Mouse (Mus musculus): ENCODE results near the gene Pum2. TPM values are rescaled to one million over a fixed set of nuclear protein-coding genes. Genes with fewer than 3 reads are reported as not detected.

Pum2 gene
- total and polyA plus RNA-seq, 2 experiments = 18.0 to 43.0 TPM

GRCm38 (mm10) chr12:8712665-8713064 is 38.7 kb downstream of the Pum2 start:
- Histone ChIP-seq H3K4me3 (ENCODE audit: insufficient read depth, low read depth, low read length) (no peak overlapping the region), H3K9ac (ENCODE audit: low read depth, low read length) (no peak overlapping the region), H3K79me2 (ENCODE audit: control insufficient read depth, insufficient read depth, low read length) (no peaks in the 10 kb centered on the region; the same call in 1 of the 2 replicates), H3K27me3 (ENCODE audit: control insufficient read depth, insufficient read depth, low read length) (no peaks in the 10 kb centered on the region), H3K4me1 (ENCODE audit: control insufficient read depth, insufficient read depth, low read length) (no peaks in the 10 kb centered on the region), H3K27ac (replicated peaks; ENCODE audit: insufficient read depth, low read depth, low read length) (no peak overlapping the region), H3K36me3 (ENCODE audit: control insufficient read depth, insufficient read depth, low read length) (peaks cover 18% of the 10 kb centered on the region; the same call in 1 of the 2 replicates)
- no peak for DNase-seq (ENCODE audit: extremely low read depth, low read depth, low spot score)
- TF ChIP-seq POLR2A (IDR thresholded peaks at IDR 0.05; ENCODE audit: extremely low read depth, insufficient read depth, low read length) (no peak), CTCF (IDR thresholded peaks at IDR 0.05; ENCODE audit: low read depth, low read length) (no peak)
- WGBS = 88% methylated on average over 2 of the region's 2 CpGs

GRCm38 (mm10) chr12:8716093-8716492 is 42.2 kb downstream of the Pum2 start:
- H3K36me3 ChIP-seq (ENCODE audit: control insufficient read depth, insufficient read depth, low read length) = peaks cover 17% of the 10 kb centered on the region; the same call in 1 of the 2 replicates
- TF ChIP-seq CTCF (IDR thresholded peaks at IDR 0.05; ENCODE audit: low read depth, low read length) (no peak), POLR2A (IDR thresholded peaks at IDR 0.05; ENCODE audit: extremely low read depth, insufficient read depth, low read length) (no peak)
- no peak for DNase-seq (ENCODE audit: extremely low read depth, low read depth, low spot score)

GRCm38 (mm10) chr12:8726890-8727289 is 53.0 kb downstream of the Pum2 start:
- H3K79me2 ChIP-seq (ENCODE audit: control insufficient read depth, insufficient read depth, low read length) = no peaks in the 10 kb centered on the region; the same call in 1 of the 2 replicates
- H3K9ac ChIP-seq (ENCODE audit: low read depth, low read length) = no peak overlapping the region
- TF ChIP-seq POLR2A (IDR thresholded peaks at IDR 0.05; ENCODE audit: extremely low read depth, insufficient read depth, low read length) (no peak), CTCF (IDR thresholded peaks at IDR 0.05; ENCODE audit: low read depth, low read length) (no peak)
- H3K27ac ChIP-seq (replicated peaks; ENCODE audit: insufficient read depth, low read depth, low read length) = no peak overlapping the region
- no peak for DNase-seq (ENCODE audit: extremely low read depth, low read depth, low spot score)
- H3K27me3 ChIP-seq (ENCODE audit: control insufficient read depth, insufficient read depth, low read length) = no peaks in the 10 kb centered on the region
- no peak overlapping the region for H3K4me3 ChIP-seq (ENCODE audit: insufficient read depth, low read depth, low read length)
- WGBS = 72% methylated on average over 1 of the region's 1 CpGs
- H3K4me1 ChIP-seq (ENCODE audit: control insufficient read depth, insufficient read depth, low read length) = no peaks in the 10 kb centered on the region
- H3K36me3 ChIP-seq (ENCODE audit: control insufficient read depth, insufficient read depth, low read length) = peaks cover 50% of the 10 kb centered on the region

More at GRCm38 (mm10) chr12:8716093-8716492, 42.2 kb downstream of the Pum2 start:
- Histone ChIP-seq H3K4me3 (ENCODE audit: insufficient read depth, low read depth, low read length) (no peak overlapping the region), H3K9ac (ENCODE audit: low read depth, low read length) (no peak overlapping the region), H3K4me1 (ENCODE audit: control insufficient read depth, insufficient read depth, low read length) (no peaks in the 10 kb centered on the region), H3K79me2 (ENCODE audit: control insufficient read depth, insufficient read depth, low read length) (no peaks in the 10 kb centered on the region; the same call in 1 of the 2 replicates), H3K27me3 (ENCODE audit: control insufficient read depth, insufficient read depth, low read length) (no peaks in the 10 kb centered on the region), H3K27ac (replicated peaks; ENCODE audit: insufficient read depth, low read depth, low read length) (no peak overlapping the region)
- WGBS = 93% methylated on average over 1 of the region's 1 CpGs

GRCm38 (mm10) chr12:8728739-8729138 is 54.8 kb downstream of the Pum2 start:
- WGBS = 80% methylated on average over 2 of the region's 2 CpGs
- Histone ChIP-seq H3K79me2 (ENCODE audit: control insufficient read depth, insufficient read depth, low read length) (no peaks in the 10 kb centered on the region; the same call in 1 of the 2 replicates), H3K27ac (replicated peaks; ENCODE audit: insufficient read depth, low read depth, low read length) (no peak overlapping the region), H3K9ac (ENCODE audit: low read depth, low read length) (no peak overlapping the region), H3K4me3 (ENCODE audit: insufficient read depth, low read depth, low read length) (no peak overlapping the region), H3K4me1 (ENCODE audit: control insufficient read depth, insufficient read depth, low read length) (no peaks in the 10 kb centered on the region), H3K36me3 (ENCODE audit: control insufficient read depth, insufficient read depth, low read length) (peaks cover 46% of the 10 kb centered on the region), H3K27me3 (ENCODE audit: control insufficient read depth, insufficient read depth, low read length) (no peaks in the 10 kb centered on the region)
- no peak for TF ChIP-seq CTCF (IDR thresholded peaks at IDR 0.05; ENCODE audit: low read depth, low read length)
- no peak for DNase-seq (ENCODE audit: extremely low read depth, low read depth, low spot score)

GRCm38 (mm10) chr12:8753654-8754053 is 79.7 kb downstream of the Pum2 start:
- H3K4me3 ChIP-seq (ENCODE audit: insufficient read depth, low read depth, low read length) = no peak overlapping the region
- 86% methylated on average over 2 of the region's 2 CpGs for WGBS
- H3K27me3 ChIP-seq (ENCODE audit: control insufficient read depth, insufficient read depth, low read length) = no peaks in the 10 kb centered on the region
- H3K9ac ChIP-seq (ENCODE audit: low read depth, low read length) = no peak overlapping the region
- peaks cover 24% of the 10 kb centered on the region for H3K36me3 ChIP-seq (ENCODE audit: control insufficient read depth, insufficient read depth, low read length)
- no peaks in the 10 kb centered on the region for H3K4me1 ChIP-seq (ENCODE audit: control insufficient read depth, insufficient read depth, low read length)
- H3K79me2 ChIP-seq (ENCODE audit: control insufficient read depth, insufficient read depth, low read length) = no peaks in the 10 kb centered on the region
- TF ChIP-seq POLR2A (IDR thresholded peaks at IDR 0.05; ENCODE audit: extremely low read depth, insufficient read depth, low read length) (no peak), CTCF (IDR thresholded peaks at IDR 0.05; ENCODE audit: low read depth, low read length) (no peak)
- DNase-seq (ENCODE audit: extremely low read depth, low read depth, low spot score) = no peak
- no peak overlapping the region for H3K27ac ChIP-seq (replicated peaks; ENCODE audit: insufficient read depth, low read depth, low read length)

- no peak overlapping the region for H3K4me3 ChIP-seq (ENCODE audit: insufficient read depth, low read depth, low read length)
- H3K36me3 ChIP-seq (ENCODE audit: control insufficient read depth, insufficient read depth, low read length) = peaks cover 19% of the 10 kb centered on the region
- TF ChIP-seq CTCF (IDR thresholded peaks at IDR 0.05; ENCODE audit: low read depth, low read length) (no peak), POLR2A (IDR thresholded peaks at IDR 0.05; ENCODE audit: extremely low read depth, insufficient read depth, low read length) (no peak)
Measured at GRCm38 (mm10) chr12:8754116-8754515, 80.2 kb downstream of the Pum2 start.

More at GRCm38 (mm10) chr12:8754116-8754515, 80.2 kb downstream of the Pum2 start:
- no peak for DNase-seq (ENCODE audit: extremely low read depth, low read depth, low spot score)
- WGBS = 86% methylated on average over 4 of the region's 4 CpGs
- Histone ChIP-seq H3K9ac (ENCODE audit: low read depth, low read length) (no peak overlapping the region), H3K4me1 (ENCODE audit: control insufficient read depth, insufficient read depth, low read length) (no peaks in the 10 kb centered on the region), H3K79me2 (ENCODE audit: control insufficient read depth, insufficient read depth, low read length) (no peaks in the 10 kb centered on the region), H3K27ac (replicated peaks; ENCODE audit: insufficient read depth, low read depth, low read length) (no peak overlapping the region), H3K27me3 (ENCODE audit: control insufficient read depth, insufficient read depth, low read length) (no peaks in the 10 kb centered on the region)
